Mouse (Mus musculus): ENCODE results near the gene Adamtsl5. TPM values are rescaled to one million over a fixed set of nuclear protein-coding genes. Genes with fewer than 3 reads are reported as not detected.

The Adamtsl5 gene
- polyA plus RNA-seq, 1 experiment from 2014 or later = 12.2 TPM

DNA sequence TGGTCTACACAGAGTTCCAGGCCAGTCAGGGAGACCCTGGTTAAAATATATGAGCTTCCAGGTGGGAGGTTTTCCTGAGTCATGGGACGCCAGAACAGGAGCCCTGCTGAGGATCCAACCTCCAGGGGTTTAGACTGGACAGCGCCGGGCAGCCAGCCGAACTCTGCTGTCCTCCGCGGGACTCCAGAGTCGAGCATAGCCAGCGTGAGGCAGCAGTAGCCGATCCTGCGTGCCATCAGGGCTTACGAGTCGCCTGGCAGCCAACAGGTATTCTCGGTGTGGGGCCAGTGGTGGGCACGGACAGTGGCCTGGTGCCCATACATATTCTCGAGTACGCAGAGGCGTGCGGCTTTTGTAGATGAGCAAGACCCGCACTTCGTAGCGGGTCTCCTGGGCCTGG is 7.2 kb downstream of the Adamtsl5 start:
- no peaks in the 10 kb centered on the region for H3K9me3 ChIP-seq (ENCODE audit: control insufficient read depth, low read length)
- TF ChIP-seq EP300 (optimal IDR thresholded peaks at IDR 0.05) = no peak
- TF ChIP-seq CTCF (IDR thresholded peaks at IDR 0.05; ENCODE audit: low read depth) = no peak
- no peaks in the 10 kb centered on the region for H3K36me3 ChIP-seq (ENCODE audit: control insufficient read depth, insufficient read depth, low read length)
- 44% methylated on average over 21 of the region's 21 CpGs for WGBS
- peaks cover 11% of the 10 kb centered on the region; the same call in 1 of the 2 replicates for H3K4me1 ChIP-seq (replicated peaks; ENCODE audit: control insufficient read depth, insufficient read depth)
- no peak overlapping the region for H3K27ac ChIP-seq (replicated peaks)
- DNase-seq (ENCODE audit: low spot score) (no peak), ATAC-seq (ENCODE audit: low FRiP score, low TSS enrichment) (no peak)
- H3K27me3 ChIP-seq (ENCODE audit: control insufficient read depth, insufficient read depth, low read length) = peaks cover 8% of the 10 kb centered on the region
- H3K4me3 ChIP-seq (ENCODE audit: low read depth, low read length) = no peak overlapping the region
- no peak overlapping the region for H3K4me2 ChIP-seq (replicated peaks; ENCODE audit: low read depth)
- no peak overlapping the region for H3K9ac ChIP-seq (ENCODE audit: low read length)

DNA sequence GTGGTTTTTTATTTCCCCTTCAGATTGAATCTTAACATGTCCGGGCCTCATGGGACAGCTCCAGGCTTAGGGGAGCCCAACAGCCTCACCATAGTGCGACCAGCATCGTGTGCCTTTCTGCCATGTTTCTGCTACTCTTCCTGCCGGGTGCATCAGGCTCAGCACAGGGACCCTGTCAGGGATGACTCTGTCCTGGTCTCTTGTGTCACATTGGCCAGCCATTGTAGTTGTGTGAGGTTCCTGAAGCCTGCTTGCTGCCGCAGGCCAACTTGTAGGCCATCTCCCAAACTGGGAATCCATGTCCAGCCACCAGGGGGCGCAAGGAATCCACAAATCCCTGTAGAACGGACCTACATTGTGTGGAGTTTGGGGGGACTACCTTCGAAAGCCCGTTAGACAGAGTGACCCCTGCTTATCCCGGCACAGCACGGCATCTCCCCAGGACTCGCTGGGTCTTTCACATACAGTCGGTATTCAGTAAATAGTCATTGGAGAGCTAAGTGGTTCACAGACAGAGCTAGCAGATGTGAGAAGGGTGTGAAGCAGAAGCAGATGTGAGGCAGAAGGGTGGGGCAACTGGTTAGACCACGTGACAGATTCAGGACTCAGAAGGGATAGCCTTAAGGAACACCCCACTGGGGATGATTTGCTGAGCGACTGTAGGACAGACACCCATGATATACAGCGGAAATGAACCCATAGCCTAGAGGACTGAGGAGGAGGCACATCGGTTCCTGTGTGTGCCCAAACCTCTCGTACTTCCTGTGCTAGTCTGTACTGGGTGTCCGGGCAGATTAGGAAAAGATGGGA is 8.1 kb downstream of the Adamtsl5 start:
- TF ChIP-seq EP300 (optimal IDR thresholded peaks at IDR 0.05) = no peak
- TF ChIP-seq CTCF (IDR thresholded peaks at IDR 0.05; ENCODE audit: low read depth) = peak; percentile 95
- H3K27me3 ChIP-seq (ENCODE audit: control insufficient read depth, insufficient read depth, low read length) = peaks cover 8% of the 10 kb centered on the region
- no peak overlapping the region for H3K27ac ChIP-seq (replicated peaks)
- ATAC-seq (ENCODE audit: low FRiP score, low TSS enrichment) (peak; percentile 22; the same call in 1 of the 2 replicates), DNase-seq (ENCODE audit: low spot score) (peak; percentile 89)
- no peaks in the 10 kb centered on the region for H3K36me3 ChIP-seq (ENCODE audit: control insufficient read depth, insufficient read depth, low read length)
- H3K4me3 ChIP-seq (ENCODE audit: low read depth, low read length) = no peak overlapping the region
- WGBS = 19% methylated on average over 19 of the region's 19 CpGs
- no peak overlapping the region; the same call in 1 of the 2 replicates for H3K4me2 ChIP-seq (replicated peaks; ENCODE audit: low read depth)
- no peaks in the 10 kb centered on the region for H3K9me3 ChIP-seq (ENCODE audit: control insufficient read depth, low read length)
- peaks cover 9% of the 10 kb centered on the region; the same call in 1 of the 2 replicates for H3K4me1 ChIP-seq (replicated peaks; ENCODE audit: control insufficient read depth, insufficient read depth)
- H3K9ac ChIP-seq (ENCODE audit: low read length) = peak overlapping the region; percentile 27; the same call in 1 of the 2 replicates

DNA sequence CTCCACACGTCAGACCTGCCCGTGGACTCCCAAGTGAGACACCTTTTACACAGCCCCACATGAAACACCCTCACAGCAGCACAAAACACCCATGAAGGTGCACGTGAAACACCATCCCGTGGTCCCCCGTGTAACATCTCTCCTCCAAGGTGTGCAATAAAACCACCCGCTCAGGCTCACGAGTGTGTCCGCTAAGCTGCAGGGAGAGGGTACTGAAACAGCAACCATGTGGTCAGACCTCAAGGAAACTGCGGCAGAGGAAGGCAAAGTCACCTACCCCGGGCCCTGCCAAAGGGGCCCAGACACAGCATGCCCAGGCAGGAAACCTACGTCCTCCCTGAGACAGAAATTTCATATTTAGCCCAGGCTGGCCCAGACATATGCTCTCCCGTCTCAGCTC is 11.9 kb downstream of the Adamtsl5 start:
- Histone ChIP-seq H3K4me1 (replicated peaks; ENCODE audit: control insufficient read depth, insufficient read depth) (no peaks in the 10 kb centered on the region), H3K4me3 (ENCODE audit: low read depth, low read length) (no peak overlapping the region), H3K36me3 (ENCODE audit: control insufficient read depth, insufficient read depth, low read length) (no peaks in the 10 kb centered on the region), H3K9ac (ENCODE audit: low read length) (no peak overlapping the region), H3K27me3 (ENCODE audit: control insufficient read depth, insufficient read depth, low read length) (peaks cover 2% of the 10 kb centered on the region; the same call in 1 of the 2 replicates), H3K27ac (replicated peaks) (no peak overlapping the region), H3K9me3 (ENCODE audit: control insufficient read depth, low read length) (no peaks in the 10 kb centered on the region), H3K4me2 (replicated peaks; ENCODE audit: low read depth) (no peak overlapping the region)
- 83% methylated on average over 12 of the region's 12 CpGs for WGBS
- ATAC-seq (ENCODE audit: low FRiP score, low TSS enrichment) = no peak
- no peak for TF ChIP-seq CTCF (IDR thresholded peaks at IDR 0.05; ENCODE audit: low read depth)
- no peak for TF ChIP-seq EP300 (optimal IDR thresholded peaks at IDR 0.05)
- no peak for DNase-seq (ENCODE audit: low spot score)

GRCm38 (mm10) chr10:80332525-80332989 is 15.7 kb downstream of the Adamtsl5 start:
- H3K36me3 ChIP-seq (ENCODE audit: control insufficient read depth, insufficient read depth, low read length) = no peaks in the 10 kb centered on the region
- ATAC-seq (ENCODE audit: low FRiP score, low TSS enrichment) = no peak
- peaks cover 9% of the 10 kb centered on the region; the same call in 1 of the 2 replicates for H3K4me1 ChIP-seq (replicated peaks; ENCODE audit: control insufficient read depth, insufficient read depth)
- no peak overlapping the region for H3K27ac ChIP-seq (replicated peaks)
- no peak for DNase-seq (ENCODE audit: low spot score)
- no peak overlapping the region for H3K9ac ChIP-seq (ENCODE audit: low read length)
- H3K4me3 ChIP-seq (ENCODE audit: low read depth, low read length) = no peak overlapping the region
- H3K27me3 ChIP-seq (ENCODE audit: control insufficient read depth, insufficient read depth, low read length) = no peaks in the 10 kb centered on the region
- WGBS = 75% methylated on average over 5 of the region's 5 CpGs
- no peak overlapping the region for H3K4me2 ChIP-seq (replicated peaks; ENCODE audit: low read depth)
- no peaks in the 10 kb centered on the region for H3K9me3 ChIP-seq (ENCODE audit: control insufficient read depth, low read length)
- TF ChIP-seq CTCF (IDR thresholded peaks at IDR 0.05; ENCODE audit: low read depth) (no peak), EP300 (optimal IDR thresholded peaks at IDR 0.05) (no peak)

DNA sequence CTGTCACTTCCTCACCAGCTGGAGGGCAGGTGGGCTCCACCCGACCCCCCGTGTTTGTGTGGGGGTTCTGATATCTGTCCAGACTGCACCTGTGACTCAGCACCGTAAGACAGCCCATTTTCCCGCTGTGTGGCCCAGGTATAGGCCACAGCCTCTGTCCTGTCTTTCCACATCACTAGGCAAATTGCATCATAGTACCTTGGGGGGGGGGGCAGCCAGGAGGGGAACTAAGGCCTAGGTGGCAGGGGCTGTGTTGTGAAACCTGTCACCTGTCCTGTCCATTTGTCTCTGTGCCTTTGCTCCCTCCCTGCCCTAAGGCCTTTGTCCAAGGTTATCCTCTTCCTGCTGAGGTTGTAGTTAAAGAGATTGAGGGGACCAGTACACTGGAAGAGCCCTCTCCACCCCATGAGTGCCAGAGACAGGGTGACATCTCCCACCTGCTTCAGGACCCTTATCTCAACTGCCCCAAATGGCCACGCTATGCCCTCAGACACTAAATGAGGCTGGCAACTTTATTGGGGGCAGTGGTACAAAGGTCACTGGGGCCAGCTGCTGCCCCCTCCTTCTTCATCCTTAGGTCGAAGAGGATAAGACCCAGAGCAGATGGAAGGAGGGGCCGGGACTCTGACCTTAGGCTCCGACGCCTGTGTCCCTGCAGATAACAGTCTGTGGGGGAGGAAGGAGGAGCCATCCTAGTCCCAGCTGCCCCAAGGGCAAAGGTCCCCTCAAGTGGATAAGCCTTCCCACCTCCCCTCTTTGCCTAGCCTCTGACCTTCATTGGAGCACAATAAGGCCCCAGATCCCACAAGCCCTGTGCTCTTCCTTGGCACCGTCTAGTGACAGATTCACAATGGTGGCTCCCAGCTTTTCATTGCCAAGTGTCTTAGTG is 16.3 kb downstream of the Adamtsl5 start:
- H3K36me3 ChIP-seq (ENCODE audit: control insufficient read depth, insufficient read depth, low read length) = no peaks in the 10 kb centered on the region
- no peak overlapping the region for H3K27ac ChIP-seq (replicated peaks)
- ATAC-seq (ENCODE audit: low FRiP score, low TSS enrichment) = no peak
- H3K9ac ChIP-seq (ENCODE audit: low read length) = no peak overlapping the region
- H3K4me2 ChIP-seq (replicated peaks; ENCODE audit: low read depth) = no peak overlapping the region
- DNase-seq (ENCODE audit: low spot score) = no peak
- no peak overlapping the region for H3K4me3 ChIP-seq (ENCODE audit: low read depth, low read length)
- H3K4me1 ChIP-seq (replicated peaks; ENCODE audit: control insufficient read depth, insufficient read depth) = peaks cover 9% of the 10 kb centered on the region; the same call in 1 of the 2 replicates
- TF ChIP-seq EP300 (optimal IDR thresholded peaks at IDR 0.05) (no peak), CTCF (IDR thresholded peaks at IDR 0.05; ENCODE audit: low read depth) (no peak)
- H3K27me3 ChIP-seq (ENCODE audit: control insufficient read depth, insufficient read depth, low read length) = no peaks in the 10 kb centered on the region
- WGBS = 48% methylated on average over 10 of the region's 10 CpGs
- H3K9me3 ChIP-seq (ENCODE audit: control insufficient read depth, low read length) = no peaks in the 10 kb centered on the region
